Mouse (Mus musculus) liver, postnatal 0 days (tissue): ENCODE measurements at regions not wholly inside any gene's neighbourhood (a gene's known extent, or its start where the extent isn't known, plus 50 kb on each side); places are given as distances from the start of the nearest gene placed in this dataset.

Experiments used
- ATAC-seq: fragments of 200-750 bp; cut with Nextera tagmentation; 2 replicates; pipeline ENCODE4 v1.8.0; 2017; ENCODE audit warnings: mild to moderate bottlenecking, moderate library complexity
- DNase-seq: peaks from one replicate; pipeline ENCODE4 v3.0.0-alpha.2; 2016
- H3K27ac ChIP-seq: fragments of 300-500 bp; sonication (generic); 2 replicates; pipeline ENCODE4 v1.5.1; 2014; ENCODE audit warnings: antibody characterized with exemption, moderate library complexity, mild to moderate bottlenecking, low read depth
- H3K27me3 ChIP-seq: fragments of 300-500 bp; sonication (generic); 2 replicates; pipeline ENCODE4 v1.6.1; 2014; ENCODE audit warnings: low read length, control low read depth, mixed read lengths; ENCODE audit not compliant: insufficient read depth
- H3K36me3 ChIP-seq: fragments of 300-500 bp; sonication (generic); replicated peaks from 2 replicates; pipeline ENCODE4 v1.6.1; 2014; ENCODE audit warnings: mild to moderate bottlenecking, control low read depth, low read length, moderate library complexity, mixed read lengths; ENCODE audit not compliant: insufficient read depth
- H3K4me1 ChIP-seq: fragments of 300-500 bp; sonication (generic); 2 replicates; pipeline ENCODE4 v1.6.1; 2014; ENCODE audit warnings: antibody characterized with exemption, mild to moderate bottlenecking, control low read depth; ENCODE audit not compliant: insufficient read depth
- H3K4me2 ChIP-seq: fragments of 300-500 bp; sonication (generic); 2 replicates; pipeline ENCODE4 v1.6.1; 2014; ENCODE audit warnings: low read depth, mild to moderate bottlenecking, low read length, moderate library complexity, mixed read lengths
- H3K4me3 ChIP-seq: fragments of 300-500 bp; sonication (generic); 2 replicates; pipeline ENCODE4 v1.5.1; 2014; ENCODE audit warnings: low read depth, low read length
- H3K9ac ChIP-seq: fragments of 300-500 bp; sonication (generic); replicated peaks from 2 replicates; pipeline ENCODE4 v1.6.1; 2014; ENCODE audit warnings: mild to moderate bottlenecking, moderate library complexity
- H3K9me3 ChIP-seq: fragments of 300-500 bp; sonication (generic); 2 replicates; pipeline ENCODE4 v1.6.1; 2016; ENCODE audit warnings: mild to moderate bottlenecking, control low read depth, low read length, mixed read lengths
- CTCF ChIP-seq: sonication (generic); IDR thresholded peaks from 2 replicates; pipeline ENCODE4 v1.5.1; 2016; ENCODE audit warnings: antibody characterized with exemption, low read depth
- EP300 ChIP-seq: IDR thresholded peaks from 2 replicates; pipeline ENCODE4 v1.6.1; 2016; ENCODE audit warnings: antibody characterized with exemption, low read depth, mild to moderate bottlenecking
- WGBS: fragments of 180-500 bp; shearing (Covaris S2); extraction: QIAGEN DNeasy Blood & Tissue Kit; methylation state at CpG from one replicate; pipeline ENCODE4 v1.1.7; 2014; ENCODE audit not compliant: insufficient replicate concordance; 5-methylcytosine and 5-hydroxymethylcytosine counted together

- no peaks in the 10 kb centered on the region for H3K27me3 ChIP-seq
- no peaks in the 10 kb centered on the region for H3K36me3 ChIP-seq
- TF ChIP-seq CTCF (no peak), EP300 (no peak)
- H3K4me3 ChIP-seq: no peak overlapping the region
- no peaks in the 10 kb centered on the region for H3K9me3 ChIP-seq
- no peak overlapping the region for H3K4me2 ChIP-seq
- DNase-seq: peak; percentile 38
- peaks cover 14% of the 10 kb centered on the region for H3K4me1 ChIP-seq
- H3K27ac ChIP-seq: no peak overlapping the region
- no peak overlapping the region for H3K9ac ChIP-seq
- peak; percentile 43 for ATAC-seq
- WGBS: 55% methylated on average over 6 of the region's 6 CpGs
Observed at GRCm38 (mm10) chr12:25310293-25310946, 213.5 kb upstream of the Id2 start.

- no peaks in the 10 kb centered on the region for H3K27me3 ChIP-seq
- no peak overlapping the region for H3K4me2 ChIP-seq
- WGBS: 86% methylated on average over 6 of the region's 6 CpGs
- H3K4me3 ChIP-seq: no peak overlapping the region
- peaks cover 15% of the 10 kb centered on the region for H3K4me1 ChIP-seq
- H3K36me3 ChIP-seq: no peaks in the 10 kb centered on the region
- no peak overlapping the region for H3K9ac ChIP-seq
- no peaks in the 10 kb centered on the region for H3K9me3 ChIP-seq
- no peak overlapping the region for H3K27ac ChIP-seq
- DNase-seq: no peak
- ATAC-seq: no peak
- no peak for TF ChIP-seq EP300
- no peak for TF ChIP-seq CTCF
Observed at GRCm38 (mm10) chr12:25309234-25309633, 212.3 kb upstream of the Id2 start.

- no peak overlapping the region for H3K4me3 ChIP-seq
- DNase-seq: no peak
- H3K9ac ChIP-seq: no peak overlapping the region
- TF ChIP-seq EP300 (no peak), CTCF (no peak)
- no peak overlapping the region for H3K4me2 ChIP-seq
- no peak overlapping the region for H3K27ac ChIP-seq
- no peaks in the 10 kb centered on the region for H3K27me3 ChIP-seq
- H3K36me3 ChIP-seq: no peaks in the 10 kb centered on the region
- H3K4me1 ChIP-seq: peaks cover 21% of the 10 kb centered on the region
- 76% methylated on average over 12 of the region's 12 CpGs for WGBS
- ATAC-seq: no peak
- no peaks in the 10 kb centered on the region for H3K9me3 ChIP-seq
Observed at GRCm38 (mm10) chr12:25305764-25306653, 209.1 kb upstream of the Id2 start.

GRCm38 (mm10) chr12:25304820-25305511 is 208.0 kb upstream of the Id2 start:
- H3K9ac ChIP-seq: no peak overlapping the region
- TF ChIP-seq CTCF (no peak), EP300 (no peak)
- H3K27ac ChIP-seq: no peak overlapping the region
- DNase-seq: no peak
- no peak for ATAC-seq
- H3K9me3 ChIP-seq: no peaks in the 10 kb centered on the region
- WGBS: 76% methylated on average over 6 of the region's 6 CpGs
- H3K27me3 ChIP-seq: no peaks in the 10 kb centered on the region
- H3K36me3 ChIP-seq: no peaks in the 10 kb centered on the region
- H3K4me1 ChIP-seq: peaks cover 18% of the 10 kb centered on the region
- H3K4me3 ChIP-seq: no peak overlapping the region
- H3K4me2 ChIP-seq: no peak overlapping the region

- no peak overlapping the region for H3K4me2 ChIP-seq
Observed at GRCm38 (mm10) chr12:25303500-25304050, 206.6 kb upstream of the Id2 start.

GRCm38 (mm10) chr12:25300804-25301390 is 204.0 kb upstream of the Id2 start:
- DNase-seq: peak; percentile 20

More at GRCm38 (mm10) chr12:25303500-25304050, 206.6 kb upstream of the Id2 start:
- 27% methylated on average over 7 of the region's 7 CpGs for WGBS
- H3K36me3 ChIP-seq: no peaks in the 10 kb centered on the region
- H3K27me3 ChIP-seq: no peaks in the 10 kb centered on the region
- DNase-seq (no peak), ATAC-seq (no peak)
- TF ChIP-seq CTCF: no peak
- no peak for TF ChIP-seq EP300
- H3K27ac ChIP-seq: 0 out of 2 replicates have a peak overlapping the region, but pooled peaks have one; percentile 34
- H3K9me3 ChIP-seq: no peaks in the 10 kb centered on the region
- H3K4me3 ChIP-seq: no peak overlapping the region
- H3K4me1 ChIP-seq: peaks cover 22% of the 10 kb centered on the region
- H3K9ac ChIP-seq: no peak overlapping the region

More at GRCm38 (mm10) chr12:25300804-25301390, 204.0 kb upstream of the Id2 start:
- Histone ChIP-seq H3K4me1 (peaks cover 22% of the 10 kb centered on the region), H3K36me3 (no peaks in the 10 kb centered on the region), H3K9ac (no peak overlapping the region), H3K9me3 (no peaks in the 10 kb centered on the region), H3K27ac (peak overlapping the region; percentile 59), H3K4me2 (no peak overlapping the region), H3K27me3 (no peaks in the 10 kb centered on the region), H3K4me3 (no peak overlapping the region)
- ATAC-seq: peak; percentile 21; the same call in 1 of the 2 replicates
- WGBS: 33% methylated on average over 9 of the region's 9 CpGs
- TF ChIP-seq EP300 (0 out of 2 replicates have a peak, but pooled peaks have one; percentile 15), CTCF (no peak)
